Mouse (Mus musculus) liver, embryonic 14.5 days (tissue): ENCODE measurements at regions not wholly inside any gene's neighbourhood (a gene's known extent, or its start where the extent isn't known, plus 50 kb on each side); places are given as distances from the start of the nearest gene placed in this dataset.

Source experiments
- ATAC-seq: fragments of 200-750 bp; cut with Nextera tagmentation; 2 replicates; pipeline ENCODE4 v1.8.0; 2017; ENCODE audit warnings: moderate number of reproducible peaks, mild to moderate bottlenecking, moderate library complexity; ENCODE audit not compliant: insufficient read depth
- DNase-seq, 3 experiments: peaks; one replicate each; pipeline ENCODE4 v3.0.0-alpha.2; 2012 to 2013; ENCODE audit warnings: low read depth in 3 of 3, low spot score in 3 of 3
- H3K27ac ChIP-seq: fragments of 300-500 bp; sonication (generic); 2 replicates; pipeline ENCODE4 v1.5.1; 2014; ENCODE audit warnings: moderate library complexity, mild to moderate bottlenecking, control low read depth, inconsistent platforms
- H3K27me3 ChIP-seq: fragments of 300-500 bp; sonication (generic); 2 replicates; pipeline ENCODE4 v1.6.1; 2014; ENCODE audit warnings: mild to moderate bottlenecking, low read length, moderate library complexity; ENCODE audit not compliant: control insufficient read depth, insufficient read depth
- H3K36me3 ChIP-seq: fragments of 300-500 bp; sonication (generic); replicated peaks from 2 replicates; pipeline ENCODE4 v1.6.1; 2014; ENCODE audit warnings: low read depth; ENCODE audit not compliant: control insufficient read depth, insufficient read depth
- H3K4me1 ChIP-seq, 2 experiments: fragments of 200-500 bp in 1 of 2; fragments of 300-500 bp in 1 of 2; sonication (generic) in 1 of 2; replicated peaks; 2 replicates each; pipeline ENCODE4 v1.6.1; 2012 to 2014; ENCODE audit warnings: antibody characterized with exemption in 1 of 2, inconsistent platforms in 1 of 2, low read length in 1 of 2; ENCODE audit not compliant: control insufficient read depth in 2 of 2, insufficient read depth in 2 of 2
- H3K4me2 ChIP-seq: fragments of 300-500 bp; sonication (generic); 2 replicates; pipeline ENCODE4 v1.6.1; 2014; ENCODE audit warnings: low read depth, mild to moderate bottlenecking, control low read depth, moderate library complexity
- H3K4me3 ChIP-seq, 2 experiments: fragments of 200-500 bp in 1 of 2; fragments of 300-500 bp in 1 of 2; sonication (generic) in 1 of 2; 2 replicates each; pipeline ENCODE4 v1.5.1; 2012 to 2014; ENCODE audit warnings: low read depth in 2 of 2, low read length in 2 of 2, mild to moderate bottlenecking in 2 of 2, control low read depth in 1 of 2, inconsistent platforms in 1 of 2, moderate library complexity in 1 of 2; ENCODE audit not compliant: insufficient read depth in 1 of 2
- H3K9ac ChIP-seq: fragments of 300-500 bp; sonication (generic); replicated peaks from 2 replicates; pipeline ENCODE4 v1.6.1; 2014; ENCODE audit warnings: mild to moderate bottlenecking, control low read depth, moderate library complexity
- H3K9me3 ChIP-seq: fragments of 300-500 bp; sonication (generic); 2 replicates; pipeline ENCODE4 v1.6.1; 2016; ENCODE audit warnings: low read length, mixed read lengths; ENCODE audit not compliant: control insufficient read depth
- CTCF ChIP-seq: IDR thresholded peaks from 2 replicates; pipeline ENCODE4 v1.5.1; 2016; ENCODE audit warnings: antibody characterized with exemption, low read depth, control low read depth
- EP300 ChIP-seq: IDR thresholded peaks from 2 replicates; pipeline ENCODE4 v1.6.1; 2016; ENCODE audit warnings: antibody characterized with exemption, low read depth
- WGBS: fragments of 180-500 bp; shearing (Covaris S2); extraction: QIAGEN DNeasy Blood & Tissue Kit; methylation state at CpG from one replicate; pipeline ENCODE4 v1.1.7; 2014; ENCODE audit not compliant: insufficient replicate concordance; 5-methylcytosine and 5-hydroxymethylcytosine counted together

DNA sequence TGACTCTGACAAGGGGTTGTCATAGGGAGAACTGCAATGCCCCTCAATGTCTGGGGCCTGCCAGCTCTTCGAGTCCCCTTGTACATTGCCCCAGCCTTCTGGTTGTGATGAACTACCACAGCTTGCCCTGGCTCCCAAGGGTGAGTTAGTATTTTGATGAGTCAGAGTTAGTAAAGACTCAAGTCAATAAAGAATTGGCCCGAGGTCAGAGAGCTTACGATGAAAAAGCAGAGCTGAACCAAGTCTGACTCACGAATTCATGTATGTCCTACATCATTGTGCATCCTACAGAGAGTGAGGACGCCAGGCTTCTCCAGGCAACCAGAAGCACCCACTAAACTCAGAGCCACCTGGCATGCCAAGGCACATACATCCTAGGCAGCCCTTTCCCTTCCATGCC is 60.2 kb upstream of the Gdnf start:
- no peak for ATAC-seq
- no peaks in the 10 kb centered on the region for H3K4me1 ChIP-seq
- no peak overlapping the region for H3K27ac ChIP-seq
- no peaks in the 10 kb centered on the region for H3K27me3 ChIP-seq
- WGBS: 60% methylated on average over 5 of the region's 5 CpGs
- no peaks in the 10 kb centered on the region for H3K36me3 ChIP-seq
- no peaks in the 10 kb centered on the region for H3K9me3 ChIP-seq
- TF ChIP-seq EP300: no peak
- TF ChIP-seq CTCF: no peak
- no peak for DNase-seq
- H3K4me3 ChIP-seq: no peak overlapping the region
- no peak overlapping the region for H3K9ac ChIP-seq
- no peak overlapping the region for H3K4me2 ChIP-seq
